Mouse (Mus musculus) skeletal muscle tissue, postnatal 0 days (tissue): ENCODE results near the gene Snrnp70. TPM values are rescaled to one million over a fixed set of nuclear protein-coding genes. Genes with fewer than 3 reads are reported as not detected.

Experiments used
- polyA plus RNA-seq: library from polyadenylated mRNA; unstranded; fragments of >200 nt; fragmentation: Nextera tagmentation; extraction: Ambion mirVana; gene quantifications from 2 replicates; pipeline ENCODE4 v1.2.1, GENCODE M21; 2015

The Snrnp70 gene
- 64.7 and 74.9 TPM in 2 replicates for polyA plus RNA-seq

GRCm38 (mm10) chr7:45395578-45396336 lies at the start of gene Snrnp70:
TSS of gene Snrnp70 (minus strand) at chr7:45395742.

DNA sequence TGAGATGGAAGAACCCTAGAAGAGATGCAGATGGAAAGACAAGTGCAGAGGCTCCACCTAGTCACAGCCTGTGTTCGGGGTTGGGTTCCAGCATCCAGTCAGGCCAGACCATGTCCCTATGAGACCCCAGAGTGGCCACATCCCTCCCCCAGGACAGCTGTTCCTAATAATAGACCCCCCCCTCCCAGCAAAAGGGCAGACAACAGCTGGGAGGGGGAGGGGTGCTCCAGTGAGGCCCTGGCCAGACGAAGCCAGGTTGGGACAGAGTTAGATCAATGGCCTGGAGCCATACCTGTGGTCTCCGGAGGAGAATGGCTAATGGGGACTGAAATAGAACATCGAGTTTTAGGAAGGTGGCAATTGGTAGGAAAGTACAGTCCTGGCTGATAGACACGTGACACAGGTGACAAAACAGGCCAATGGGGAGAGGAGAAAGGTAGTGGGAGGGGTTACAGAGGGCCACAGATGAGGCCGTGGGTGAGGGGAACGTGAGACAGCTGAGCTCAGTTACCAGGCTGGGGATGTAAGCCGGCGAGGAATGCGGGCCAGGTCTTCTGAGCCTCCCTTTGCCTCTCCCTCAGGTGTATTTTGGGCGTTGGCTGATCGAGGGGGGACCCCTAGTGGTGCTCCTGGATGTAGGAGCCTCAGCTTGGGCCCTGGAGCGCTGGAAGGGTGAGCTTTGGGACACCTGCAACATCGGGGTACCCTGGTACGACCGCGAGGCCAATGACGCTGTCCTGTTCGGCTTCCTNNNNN lies 42.2 kb upstream of the Snrnp70 start, which contains the start of gene Ruvbl2:
Ruvbl2 (minus strand) TSS at position 576 of the 756 bp plus-strand sequence.

DNA sequence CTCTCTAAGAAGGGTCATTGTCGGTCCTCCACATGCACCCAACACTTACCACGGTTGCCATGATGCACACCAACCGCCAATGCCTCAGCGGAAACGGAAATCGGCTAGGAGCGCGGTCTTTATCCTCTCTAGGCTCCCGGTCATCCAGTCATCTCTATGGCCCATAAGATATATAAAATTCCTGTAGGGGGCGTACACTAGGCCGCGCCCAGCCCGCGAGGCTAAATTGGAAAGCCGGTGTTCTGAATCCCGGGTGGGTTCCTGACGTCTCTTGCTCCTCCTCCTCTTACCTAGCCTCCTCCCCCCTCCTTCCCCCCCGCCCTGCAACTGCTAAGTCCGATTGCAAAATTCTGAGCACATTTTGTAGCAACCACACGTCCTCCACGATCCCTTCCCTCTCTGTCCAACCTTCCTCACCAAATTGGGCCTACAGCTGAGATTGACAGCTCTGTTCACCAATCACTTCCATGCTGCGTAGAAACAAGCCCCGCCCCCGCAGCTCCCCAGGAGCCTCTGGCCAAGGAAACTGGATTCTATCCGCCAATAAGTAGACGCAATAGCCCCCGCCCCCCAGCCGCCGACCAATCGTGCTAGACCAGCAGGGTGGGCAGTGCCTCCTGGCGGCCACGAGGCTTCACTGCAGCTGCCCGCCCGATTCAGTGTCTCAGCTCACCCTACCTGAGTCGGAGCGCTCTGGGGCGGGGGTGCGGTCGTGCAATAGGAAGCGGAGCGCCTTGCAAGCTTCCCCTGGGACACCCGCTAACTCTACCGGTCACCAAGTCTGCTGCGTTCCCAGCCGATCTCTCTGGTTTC lies 38.9 kb upstream of the Snrnp70 start, which contains the start of gene Gys1:
Gys1 (plus strand) TSS at position 642 of the 813 bp plus-strand sequence.

DNA sequence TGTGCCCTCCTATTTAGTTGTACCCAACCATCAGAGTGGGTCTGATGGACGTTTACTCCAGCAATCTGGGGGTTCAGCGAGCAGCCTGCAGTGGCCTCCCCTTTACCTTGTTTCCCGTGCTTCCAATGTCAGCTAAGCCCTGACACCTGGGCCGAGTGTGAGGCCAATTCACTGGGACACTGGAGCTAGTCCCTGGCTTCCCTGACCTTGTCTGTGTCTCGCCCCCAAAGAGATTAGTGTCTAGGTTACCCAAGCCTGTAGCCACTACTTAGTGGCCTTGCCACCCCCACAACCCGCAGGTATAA lies 25.0 kb upstream of the Snrnp70 start, which contains the start of gene Lhb:
Lhb (plus strand) TSS at position 206 of the 305 bp plus-strand sequence.

GRCm38 (mm10) chr7:45413113-45413863 lies 17.7 kb upstream of the Snrnp70 start, which contains the start of gene Ntf5:
TSS of gene Ntf5 (plus strand) at chr7:45413695.

DNA sequence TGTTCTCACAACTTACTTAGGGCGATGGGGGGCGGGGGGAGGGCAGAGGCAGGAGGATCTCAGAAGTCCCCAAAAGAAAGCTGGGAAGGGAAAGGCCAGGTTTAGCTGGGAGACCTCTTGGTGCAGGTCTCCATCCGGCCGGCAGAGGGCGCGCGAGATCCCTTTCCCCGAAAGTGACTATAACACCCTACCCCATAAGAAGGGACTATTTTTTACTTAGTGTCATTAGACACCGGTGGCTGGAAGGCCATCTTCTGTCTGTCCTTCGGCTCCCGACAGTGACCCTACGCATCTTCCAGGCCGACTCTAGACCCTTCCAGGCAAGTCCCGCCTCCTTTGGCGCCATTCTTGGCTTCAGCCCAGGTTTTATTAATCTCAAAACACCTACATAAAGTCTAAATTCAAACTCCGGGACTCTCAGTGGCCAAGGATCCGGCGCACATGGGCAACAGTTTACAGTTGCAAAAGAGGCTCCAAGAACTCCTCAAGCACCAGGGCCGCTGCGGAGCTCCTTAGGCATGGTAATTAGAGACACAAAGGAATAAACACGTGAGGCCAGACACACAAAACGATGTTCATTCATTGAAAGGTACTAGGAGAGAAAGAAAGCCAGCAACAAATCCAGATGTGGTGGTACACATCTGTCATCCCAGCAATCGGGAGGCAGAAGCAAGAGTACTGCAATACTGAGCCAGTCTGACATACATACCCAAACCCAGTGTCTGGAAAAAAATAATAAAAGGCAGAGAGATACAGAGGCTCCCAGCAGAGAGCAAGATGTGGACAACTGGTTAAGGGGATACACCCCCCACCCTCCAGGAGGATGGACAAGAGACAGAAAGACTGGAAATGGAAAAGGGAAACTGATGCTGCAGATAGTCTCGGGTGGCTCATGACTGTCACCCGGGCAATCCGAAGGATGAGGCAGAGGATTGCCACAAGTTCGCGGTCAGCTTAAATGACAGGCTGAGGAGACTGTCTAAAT lies 9.8 kb upstream of the Snrnp70 start, which contains the start of gene Kcna7:
Kcna7 (plus strand) TSS at position 563 of the 985 bp plus-strand sequence.

DNA sequence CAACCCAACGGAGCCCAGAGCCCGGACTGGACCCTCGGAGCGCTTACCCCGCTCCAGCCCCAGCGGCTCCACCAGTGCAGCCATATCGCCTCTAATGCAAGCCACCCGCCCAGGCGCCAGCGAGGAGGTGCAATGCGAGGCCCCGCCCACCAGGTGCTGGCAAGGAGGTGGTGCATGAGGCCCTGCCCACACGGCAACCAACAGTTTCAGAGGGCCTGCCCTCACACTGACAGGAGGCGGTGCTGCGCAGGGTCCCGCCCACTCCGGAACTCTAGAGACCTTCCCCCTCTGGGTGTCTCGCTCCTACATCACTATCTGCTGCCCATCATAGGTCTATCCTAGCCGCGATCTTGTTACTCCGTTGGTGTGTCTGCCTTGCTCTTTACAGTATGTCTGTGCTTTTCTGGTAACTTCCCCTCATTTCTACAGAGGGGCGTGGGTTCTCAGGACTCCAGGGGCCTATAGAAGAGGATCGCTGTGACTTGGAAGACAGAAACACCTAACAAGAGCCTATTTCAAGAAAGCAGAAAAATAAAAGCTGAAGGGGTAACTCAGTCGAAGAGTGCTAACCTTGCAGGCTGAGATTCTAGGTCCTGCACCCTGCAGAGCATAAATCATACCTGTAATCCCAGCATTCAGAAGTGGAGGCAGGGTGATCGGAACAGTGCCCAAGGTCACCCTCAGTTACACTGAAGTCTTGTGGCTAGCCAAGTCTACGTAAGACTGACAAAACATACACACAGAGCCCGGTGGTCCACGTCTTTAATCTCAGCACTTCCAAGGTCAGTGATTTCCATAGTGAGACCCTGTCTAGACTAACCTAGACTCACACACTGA lies 24.8 kb downstream of the Snrnp70 start, which contains the start of gene Lin7b:
Lin7b (minus strand) TSS at position 109 of the 837 bp plus-strand sequence.

DNA sequence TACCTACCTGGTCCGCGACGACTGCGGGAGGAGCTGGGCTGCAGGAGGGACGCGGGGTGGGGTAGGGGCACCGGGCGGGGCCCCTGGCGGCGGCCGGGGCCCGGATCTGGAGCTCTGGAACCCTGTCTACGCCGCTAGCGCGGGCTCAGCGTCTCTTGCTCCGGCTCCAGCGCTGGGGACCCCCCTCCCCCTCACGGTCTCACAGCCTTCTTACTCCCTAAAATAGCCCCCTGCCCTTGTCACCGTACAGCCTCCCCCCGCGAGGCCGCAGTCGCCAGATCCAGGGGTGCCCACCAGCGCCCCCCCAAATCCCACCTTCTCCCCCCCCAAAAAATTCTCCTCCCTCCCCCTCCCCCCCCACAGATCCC lies 28.9 kb downstream of the Snrnp70 start, which contains the start of gene Ppfia3:
Ppfia3 (minus strand) TSS at position 368 of the 368 bp plus-strand sequence.

DNA sequence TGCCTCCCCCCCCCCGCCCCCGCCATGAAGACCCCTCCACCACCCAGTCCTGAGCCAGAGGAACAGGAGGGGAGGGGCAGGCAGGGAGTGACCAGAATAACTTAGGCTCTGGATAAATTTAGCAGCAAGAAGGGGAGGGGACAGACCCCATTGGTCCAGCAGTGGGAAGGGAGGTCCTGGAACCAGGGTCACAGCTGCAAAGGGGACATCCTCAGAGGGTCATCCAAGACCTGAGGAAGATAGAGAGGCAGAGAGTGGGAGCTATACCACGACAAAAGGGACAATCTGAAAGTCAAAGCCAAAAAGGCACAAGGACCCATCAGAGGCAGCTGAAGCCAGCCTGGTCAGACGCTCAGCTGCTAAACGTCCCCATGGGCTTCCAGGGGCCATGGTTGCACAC lies 60.5 kb downstream of the Snrnp70 start, which contains the start of gene Hrc:
Hrc (plus strand) TSS at position 235 of the 400 bp plus-strand sequence.

DNA sequence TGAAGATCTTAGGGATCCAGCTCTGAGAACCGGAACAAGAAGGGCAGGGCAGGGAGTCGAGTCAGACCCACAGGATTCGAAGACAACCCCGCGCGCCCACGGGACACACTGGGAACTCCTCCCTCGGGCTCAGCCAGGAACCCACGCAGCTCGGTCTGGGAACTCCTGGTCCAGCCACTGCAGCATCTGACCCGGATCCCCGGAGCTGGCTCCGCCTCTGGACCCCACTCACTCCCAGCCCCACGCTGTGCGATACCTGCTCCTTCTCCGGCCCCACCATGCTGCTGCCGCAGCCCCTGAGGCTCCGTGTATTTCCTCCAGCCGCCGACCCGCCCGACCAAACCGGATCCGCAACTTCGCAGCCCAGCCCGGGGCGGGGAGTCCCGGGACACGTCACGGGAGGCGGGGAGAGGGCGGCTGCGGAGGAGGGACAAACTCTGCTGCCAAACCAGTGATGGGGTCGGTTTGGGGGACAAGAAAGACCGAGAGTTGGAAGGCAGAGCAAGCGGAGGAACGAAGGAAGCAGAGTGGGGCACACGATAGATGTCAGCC lies 62.0 kb downstream of the Snrnp70 start, which contains the start of gene Trpm4:
Trpm4 (minus strand) TSS at position 350 of the 552 bp plus-strand sequence.

Other genes starting within 250 kb of the Snrnp70 start
- gene Pih1d1, start 241.4 kb downstream of the Snrnp70 start, polyA plus RNA-seq, result 50.8 and 52.5 TPM in 2 replicates
- gene Aldh16a1, start 241.2 kb downstream of the Snrnp70 start, polyA plus RNA-seq, result 18.4 and 21.6 TPM in 2 replicates
- gene Slc17a7, start 231.8 kb downstream of the Snrnp70 start, polyA plus RNA-seq, result 0.22 and 0.46 TPM in 2 replicates
- 0.15 TPM in 1 of 2 replicates, not detected in the other for gene Gfy, start 216.2 kb downstream of the Snrnp70 start, polyA plus RNA-seq
- gene Pth2, start 214.7 kb downstream of the Snrnp70 start, polyA plus RNA-seq, result not detected in 2 replicates
- gene Ccdc155, start 190.8 kb downstream of the Snrnp70 start, polyA plus RNA-seq, result 1.0 and 2.0 TPM in 2 replicates
- gene Dkkl1, start 183.6 kb downstream of the Snrnp70 start, polyA plus RNA-seq, result 0.23 and 6.5 TPM in 2 replicates
- gene Tead2, start 180.0 kb downstream of the Snrnp70 start, polyA plus RNA-seq, result 28.9 and 29.6 TPM in 2 replicates
- gene Cd37, start 156.6 kb downstream of the Snrnp70 start, polyA plus RNA-seq, result 3.6 and 5.9 TPM in 2 replicates
- gene Slc6a16, start 154.7 kb downstream of the Snrnp70 start, polyA plus RNA-seq, result not detected in 2 replicates
- not detected in 2 replicates for gene Slc6a21, start 118.2 kb downstream of the Snrnp70 start, polyA plus RNA-seq
- gene Trpm4, start 62.0 kb downstream of the Snrnp70 start, polyA plus RNA-seq, result 15.3 and 15.4 TPM in 2 replicates
- 94.0 and 120 TPM in 2 replicates for gene Hrc, start 60.5 kb downstream of the Snrnp70 start, polyA plus RNA-seq
- 3.2 and 4.0 TPM in 2 replicates for gene Ppfia3, start 28.7 kb downstream of the Snrnp70 start, polyA plus RNA-seq
- 1.5 and 2.0 TPM in 2 replicates for gene Lin7b, start 25.2 kb downstream of the Snrnp70 start, polyA plus RNA-seq
- gene Kcna7, start 9.9 kb upstream of the Snrnp70 start, polyA plus RNA-seq, result 3.5 and 4.7 TPM in 2 replicates
- gene Ntf5, start 18.0 kb upstream of the Snrnp70 start, polyA plus RNA-seq, result 0.09 and 0.17 TPM in 2 replicates
- not detected in 2 replicates for gene Lhb, start 25.1 kb upstream of the Snrnp70 start, polyA plus RNA-seq
- gene Gys1, start 39.1 kb upstream of the Snrnp70 start, polyA plus RNA-seq, result 90.8 and 92.1 TPM in 2 replicates
- gene Ruvbl2, start 42.4 kb upstream of the Snrnp70 start, polyA plus RNA-seq, result 31.4 and 35.8 TPM in 2 replicates
- gene Ftl1, start 64.1 kb upstream of the Snrnp70 start, polyA plus RNA-seq, result 2,280 and 2,838 TPM in 2 replicates
- 74.5 and 83.5 TPM in 2 replicates for gene Bax, start 71.2 kb upstream of the Snrnp70 start, polyA plus RNA-seq
- 0.06 and 0.12 TPM in 2 replicates for gene Tulp2, start 86.1 kb upstream of the Snrnp70 start, polyA plus RNA-seq
- not detected in 2 replicates for gene Gm45808, start 91.1 kb upstream of the Snrnp70 start, polyA plus RNA-seq
- gene Dhdh, start 93.1 kb upstream of the Snrnp70 start, polyA plus RNA-seq, result 7.1 and 7.2 TPM in 2 replicates
- gene Nucb1, start 114.7 kb upstream of the Snrnp70 start, polyA plus RNA-seq, result 124 and 146 TPM in 2 replicates
- gene Ppp1r15a, start 130.5 kb upstream of the Snrnp70 start, polyA plus RNA-seq, result 19.1 and 19.6 TPM in 2 replicates
- 5.6 and 8.0 TPM in 2 replicates for gene Plekha4, start 130.6 kb upstream of the Snrnp70 start, polyA plus RNA-seq
- 6.1 and 7.2 TPM in 2 replicates for gene Hsd17b14, start 159.2 kb upstream of the Snrnp70 start, polyA plus RNA-seq
- gene Bcat2, start 174.4 kb upstream of the Snrnp70 start, polyA plus RNA-seq, result 35.4 and 88.9 TPM in 2 replicates
- gene Fgf21, start 219.7 kb upstream of the Snrnp70 start, polyA plus RNA-seq, result 0.18 TPM in 1 of 2 replicates, not detected in the other
- gene Fut1, start 221.5 kb upstream of the Snrnp70 start, polyA plus RNA-seq, result 0.05 TPM in 1 of 2 replicates, not detected in the other
- 0.06 TPM in 1 of 2 replicates, not detected in the other for gene Izumo1, start 226.1 kb upstream of the Snrnp70 start, polyA plus RNA-seq
- 10.3 and 13.9 TPM in 2 replicates for gene Rasip1, start 231.7 kb upstream of the Snrnp70 start, polyA plus RNA-seq
- gene Mamstr, start 244.2 kb upstream of the Snrnp70 start, polyA plus RNA-seq, result 139 and 174 TPM in 2 replicates